Mouse (Mus musculus) ES-E14 (cell line): Measurements from ENCODE around the gene Rab30. TPM values are rescaled to one million over a fixed set of nuclear protein-coding genes. Genes with fewer than 3 reads are reported as not detected.

Source experiments
- DNase-seq: peaks from one replicate; pipeline ENCODE4 v3.0.0-alpha.2; 2013; ENCODE audit warnings: low read depth, low spot score
- H3K27ac ChIP-seq: 2 replicates; pipeline ENCODE4 v1.5.1; 2012; ENCODE audit warnings: low read depth, mild to moderate bottlenecking, low read length, moderate library complexity, mixed read lengths; ENCODE audit not compliant: poor library complexity, insufficient read depth, severe bottlenecking
- H3K36me3 ChIP-seq: 2 replicates; pipeline ENCODE4 v1.6.1; 2012; ENCODE audit warnings: mild to moderate bottlenecking, low read length, moderate library complexity, mixed read lengths; ENCODE audit not compliant: control insufficient read depth, poor library complexity, insufficient read depth, severe bottlenecking
- H3K4me1 ChIP-seq, 2 experiments: fragments of 150-350 bp in 1 of 2; sonication (generic) in 1 of 2; 2 replicates each; pipeline ENCODE4 v1.6.1; 2012; ENCODE audit warnings: low read length in 2 of 2, mild to moderate bottlenecking in 1 of 2, mixed read lengths in 1 of 2; ENCODE audit not compliant: control insufficient read depth in 2 of 2, insufficient read depth in 2 of 2, poor library complexity in 1 of 2
- H3K4me3 ChIP-seq, 2 experiments: fragments of 150-350 bp in 1 of 2; sonication (generic) in 1 of 2; 2 replicates each; pipeline ENCODE4 v1.5.1; 2012; ENCODE audit warnings: low read length in 2 of 2, low read depth in 1 of 2, mild to moderate bottlenecking in 1 of 2, mixed read lengths in 1 of 2; ENCODE audit not compliant: insufficient read depth in 1 of 2, poor library complexity in 1 of 2, severe bottlenecking in 1 of 2
- H3K9ac ChIP-seq: 2 replicates; pipeline ENCODE4 v1.6.1; 2012; ENCODE audit warnings: low read depth, mild to moderate bottlenecking, low read length, mixed read lengths; ENCODE audit not compliant: poor library complexity, insufficient read depth, severe bottlenecking
- H3K9me3 ChIP-seq: fragments of 150-350 bp; sonication (generic); 2 replicates; pipeline ENCODE4 v1.6.1; 2012; ENCODE audit warnings: low read depth, mild to moderate bottlenecking, low read length; ENCODE audit not compliant: control insufficient read depth, insufficient read depth
- CHD2 ChIP-seq: IDR thresholded peaks from 2 replicates; pipeline ENCODE4 v1.6.1; 2014; ENCODE audit warnings: mild to moderate bottlenecking, low read depth, low read length, inconsistent platforms
- HCFC1 ChIP-seq: IDR thresholded peaks from 2 replicates; pipeline ENCODE4 v1.6.1; 2012; ENCODE audit warnings: low read length, inconsistent platforms, borderline replicate concordance; ENCODE audit not compliant: insufficient read depth
- MAFK ChIP-seq: IDR thresholded peaks from 2 replicates; pipeline ENCODE4 v1.6.1; 2014; ENCODE audit warnings: mild to moderate bottlenecking, low read depth, low read length, inconsistent platforms; ENCODE audit not compliant: insufficient read depth
- ZC3H11A ChIP-seq: IDR thresholded peaks from 2 replicates; pipeline ENCODE4 v1.6.1; 2012; ENCODE audit warnings: low read depth, mild to moderate bottlenecking, inconsistent platforms, low read length, borderline replicate concordance
- ZNF384 ChIP-seq: IDR thresholded peaks from 2 replicates; pipeline ENCODE4 v1.6.1; 2012; ENCODE audit warnings: low read depth, low read length, inconsistent platforms
- in situ Hi-C, 2 experiments: fragments of 600-800 bp; cut with MboI; formaldehyde crosslinking; loops; one replicate each; pipeline ENCODE4 v1.15.1; 2025; ENCODE audit warnings: low sequenced_read_pairs in 2 of 2, inconsistent platforms in 1 of 2; ENCODE audit not compliant: unreplicated experiment in 2 of 2
- total RNA-seq: library from RNA; depleted of rRNA; stranded (reverse); fragments of 300-350 nt; gene quantifications from 2 replicates; pipeline ENCODE4 v1.2.3, GENCODE M21; 2012

The Rab30 gene
- total RNA-seq, 1 experiment = 7.4 TPM

- no peak overlapping the region for H3K9ac ChIP-seq
- no peak overlapping the region for H3K4me3 ChIP-seq
- no peak overlapping the region for H3K27ac ChIP-seq
- in situ Hi-C loops = no loop called here
- no peaks in the 10 kb centered on the region for H3K36me3 ChIP-seq
- no peaks in the 10 kb centered on the region for H3K4me1 ChIP-seq
- DNase-seq = no peak
- TF ChIP-seq MAFK = no peak
- TF ChIP-seq CHD2 = no peak
- TF ChIP-seq HCFC1 = no peak
- no peak for TF ChIP-seq ZC3H11A
- H3K9me3 ChIP-seq = no peaks in the 10 kb centered on the region
These were observed 40.5 kb downstream of the Rab30 start for GRCm38 (mm10) chr7:92781948-92782347.

DNA sequence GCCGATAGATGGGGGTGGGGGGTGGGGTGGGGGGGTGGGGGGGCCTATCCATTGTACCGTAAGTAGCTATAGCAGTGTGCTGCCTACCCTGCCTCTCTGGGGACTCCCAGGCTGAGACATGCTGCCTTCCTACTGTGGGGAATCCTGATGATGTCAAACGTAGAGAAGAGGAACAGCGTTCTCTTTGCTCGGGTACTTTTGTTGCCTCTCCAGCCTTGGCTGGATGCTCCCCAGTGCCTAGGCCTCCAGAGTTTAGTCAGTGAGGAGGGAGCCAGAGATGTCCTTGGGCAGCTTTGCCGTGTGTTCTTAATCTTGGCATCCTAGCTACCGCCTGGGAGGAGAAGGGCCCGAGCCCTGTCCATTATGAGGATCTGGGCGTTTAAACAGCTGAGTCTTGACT is 41.1 kb downstream of the Rab30 start:
- H3K27ac ChIP-seq = no peak overlapping the region
- in situ Hi-C loops = no loop called here
- H3K36me3 ChIP-seq = no peaks in the 10 kb centered on the region
- TF ChIP-seq HCFC1 (no peak), ZC3H11A (no peak), CHD2 (no peak), MAFK (no peak), ZNF384 (no peak)
- no peaks in the 10 kb centered on the region for H3K9me3 ChIP-seq
- no peak overlapping the region for H3K4me3 ChIP-seq
- no peak for DNase-seq
- H3K9ac ChIP-seq = no peak overlapping the region
- no peaks in the 10 kb centered on the region for H3K4me1 ChIP-seq

DNA sequence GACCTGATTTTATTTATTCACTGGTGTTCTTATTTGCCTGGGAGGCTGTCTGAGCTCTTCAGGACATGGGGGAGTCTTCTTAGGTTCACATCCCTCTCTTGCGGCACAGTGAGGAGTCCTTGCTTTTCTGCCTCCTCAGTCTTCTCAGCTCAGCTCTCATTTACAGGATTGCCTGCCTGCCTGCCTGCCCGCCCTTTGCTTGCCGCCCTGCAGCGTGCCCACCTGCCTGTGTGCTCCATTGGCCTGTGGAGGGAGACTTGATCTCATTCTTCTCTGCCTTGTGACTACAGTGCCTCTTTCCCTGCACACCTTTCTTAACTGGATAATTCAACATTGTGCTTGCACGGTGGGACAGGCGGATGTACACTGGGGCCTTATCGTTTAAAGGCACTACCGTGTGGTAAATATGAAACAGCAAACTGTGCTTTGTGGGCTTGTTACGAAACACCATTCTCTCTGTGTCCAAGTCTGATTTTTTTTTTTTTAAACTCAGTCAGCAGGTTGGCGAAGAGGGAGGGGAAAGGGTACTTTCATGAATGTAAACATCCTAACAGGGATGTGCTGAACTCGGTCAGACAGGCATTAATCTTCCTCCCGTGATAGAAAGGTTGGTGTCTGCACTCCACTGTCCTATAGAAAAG is 41.9 kb downstream of the Rab30 start:
- Histone ChIP-seq H3K36me3 (no peaks in the 10 kb centered on the region), H3K9ac (no peak overlapping the region), H3K9me3 (no peaks in the 10 kb centered on the region), H3K4me3 (no peak overlapping the region), H3K4me1 (no peaks in the 10 kb centered on the region), H3K27ac (no peak overlapping the region)
- TF ChIP-seq HCFC1 (no peak), ZC3H11A (no peak), MAFK (no peak), ZNF384 (no peak), CHD2 (no peak)
- DNase-seq = no peak
- in situ Hi-C loops = no loop called here

GRCm38 (mm10) chr7:92783914-92784313 is 42.5 kb downstream of the Rab30 start:
- Histone ChIP-seq H3K4me1 (no peaks in the 10 kb centered on the region), H3K36me3 (no peaks in the 10 kb centered on the region), H3K27ac (no peak overlapping the region), H3K9me3 (no peaks in the 10 kb centered on the region), H3K9ac (no peak overlapping the region), H3K4me3 (no peak overlapping the region)
- in situ Hi-C loops = no loop called here
- no peak for DNase-seq
- TF ChIP-seq MAFK = no peak

DNA sequence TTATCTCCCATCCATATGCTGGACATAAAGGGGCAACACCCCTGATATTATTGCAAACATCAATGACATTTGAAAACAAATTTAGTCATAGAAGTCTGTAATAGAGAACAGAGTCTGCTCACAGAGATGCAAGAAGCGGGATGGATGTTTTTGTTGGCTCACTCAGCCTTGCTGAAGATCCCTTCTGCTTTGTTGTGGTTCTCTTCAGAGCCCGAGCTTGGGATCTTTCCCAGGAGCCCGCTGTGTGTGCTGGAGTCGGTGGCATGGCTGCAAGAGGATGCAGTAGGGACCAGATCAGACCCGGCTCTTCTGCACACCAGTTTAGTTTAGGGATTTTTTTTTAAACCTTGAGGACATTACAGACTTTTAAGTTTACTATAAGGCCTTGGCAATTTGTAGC is 54.3 kb downstream of the Rab30 start:
- no peak for DNase-seq
- Histone ChIP-seq H3K4me1 (no peaks in the 10 kb centered on the region), H3K4me3 (no peak overlapping the region), H3K27ac (no peak overlapping the region), H3K9me3 (no peaks in the 10 kb centered on the region), H3K36me3 (no peaks in the 10 kb centered on the region), H3K9ac (no peak overlapping the region)
- in situ Hi-C loops = no loop called here
- no peak for TF ChIP-seq ZNF384
- TF ChIP-seq MAFK = no peak
- TF ChIP-seq CHD2 = no peak
- TF ChIP-seq ZC3H11A = no peak
- no peak for TF ChIP-seq HCFC1
